Mouse (Mus musculus) kidney, adult 8-10 months (tissue): ENCODE results near the gene Ptma.
"Not testable (repeated sequence)": the region's sequence is repeated elsewhere in the genome, so short reads cannot be mapped to it uniquely, and the experiment has no call there.

Experiments used
- DNase-seq, 2 experiments: peaks; one replicate each; pipeline ENCODE4 v3.0.0; 2022

The Ptma gene

DNA sequence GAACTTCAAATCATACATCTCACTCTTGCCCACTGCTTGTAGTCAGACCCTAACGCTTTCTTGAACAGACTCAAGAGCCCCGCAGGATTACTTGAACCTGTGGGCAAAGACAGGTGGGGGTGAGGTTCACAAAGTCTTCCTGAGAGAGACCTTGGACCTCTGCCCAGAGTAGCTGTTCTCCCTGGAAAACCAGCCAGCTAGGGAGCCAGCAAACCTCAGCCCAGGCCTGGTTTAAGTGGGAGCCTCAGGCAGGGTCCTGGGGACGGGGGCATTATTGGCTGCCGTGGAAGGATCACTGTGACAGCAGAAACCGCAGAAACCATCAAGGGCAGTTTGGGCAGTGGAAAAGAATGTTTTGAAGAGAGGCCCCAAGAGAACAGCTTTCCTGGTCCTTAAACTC is 29.2 kb upstream of the Ptma start:
- peak; percentile 81 to 84 for DNase-seq

DNA sequence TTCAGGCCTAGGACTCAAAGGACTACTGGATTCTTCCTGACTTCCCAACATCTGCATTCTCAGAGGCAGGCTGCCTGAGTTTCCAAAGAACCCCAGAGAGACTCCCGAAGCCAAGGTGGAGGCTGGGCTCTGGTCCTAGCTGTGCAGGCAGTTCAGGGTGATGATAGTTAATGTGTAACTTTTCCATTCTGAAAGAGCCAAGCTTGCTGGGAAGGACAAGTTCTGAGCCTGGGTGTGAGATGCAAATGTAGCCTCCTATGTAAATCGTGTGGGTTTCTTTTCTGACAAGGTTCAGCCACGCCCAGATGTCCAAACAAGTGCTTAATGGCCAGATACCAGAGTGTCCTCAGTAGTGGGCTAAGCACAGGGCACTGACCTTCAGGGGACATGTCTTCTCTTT is 28.5 kb upstream of the Ptma start:
- peak; percentile 84 to 91 for DNase-seq

DNA sequence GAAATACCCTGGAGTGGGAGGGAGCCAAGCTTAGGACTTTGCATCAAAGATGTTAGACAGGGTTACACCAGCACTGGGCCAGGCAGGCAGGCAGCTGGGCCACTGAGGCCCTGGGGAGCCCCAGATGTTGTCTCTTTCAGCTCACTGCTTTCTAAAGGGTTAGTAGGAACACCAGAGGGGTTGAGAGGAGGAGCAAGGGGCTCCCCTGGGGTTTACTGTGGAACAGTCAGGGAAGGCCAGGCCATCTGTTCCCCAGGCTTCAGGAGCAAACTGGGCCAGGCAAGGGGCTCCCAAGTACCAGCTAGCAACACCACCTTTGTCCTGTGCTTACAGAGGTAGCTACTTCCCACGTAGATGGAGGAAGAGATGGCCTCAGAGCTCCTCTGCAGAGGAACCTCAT is 27.9 kb upstream of the Ptma start:
- no peak for DNase-seq

DNA sequence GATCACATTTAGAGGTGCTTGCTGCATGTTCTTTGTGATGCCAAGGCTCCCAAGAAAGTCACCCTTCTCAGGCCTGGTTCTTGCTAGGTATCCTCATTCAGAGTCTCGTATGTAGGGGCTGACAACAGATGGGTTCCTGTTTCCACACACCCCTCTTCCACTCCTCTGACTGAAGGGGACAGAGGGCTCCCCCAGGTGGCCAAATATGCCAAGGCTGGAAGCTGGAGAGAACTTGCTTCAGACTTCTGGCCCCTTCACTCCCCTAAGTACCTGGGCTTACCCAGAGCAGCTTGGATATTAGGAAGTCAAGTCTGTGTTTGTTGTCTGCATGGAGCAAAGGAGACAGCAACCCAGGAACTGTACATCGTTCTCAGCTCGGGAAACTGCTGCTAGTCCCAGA is 26.6 kb upstream of the Ptma start:
- peak in 1 of 2 experiments; percentile 83 for DNase-seq

DNA sequence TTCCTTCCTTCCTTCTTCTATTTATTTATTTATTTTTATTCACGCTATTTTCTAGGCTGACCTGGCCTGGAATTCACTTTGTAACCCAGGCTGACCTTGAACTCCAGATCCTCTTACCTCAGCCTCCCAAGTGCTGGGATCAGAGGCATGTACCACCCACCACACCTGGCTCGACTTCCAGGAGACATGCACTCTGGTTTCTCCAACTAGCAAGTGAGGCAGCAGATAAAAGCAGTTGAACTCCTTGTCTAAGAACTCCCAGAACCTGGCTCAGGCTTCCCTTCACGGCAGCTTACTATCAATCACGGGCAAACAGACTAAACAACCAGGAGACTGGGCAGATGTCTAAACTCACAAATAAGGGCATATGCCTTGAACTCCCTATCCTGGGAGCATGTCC is 25.8 kb upstream of the Ptma start:
- no peak for DNase-seq

DNA sequence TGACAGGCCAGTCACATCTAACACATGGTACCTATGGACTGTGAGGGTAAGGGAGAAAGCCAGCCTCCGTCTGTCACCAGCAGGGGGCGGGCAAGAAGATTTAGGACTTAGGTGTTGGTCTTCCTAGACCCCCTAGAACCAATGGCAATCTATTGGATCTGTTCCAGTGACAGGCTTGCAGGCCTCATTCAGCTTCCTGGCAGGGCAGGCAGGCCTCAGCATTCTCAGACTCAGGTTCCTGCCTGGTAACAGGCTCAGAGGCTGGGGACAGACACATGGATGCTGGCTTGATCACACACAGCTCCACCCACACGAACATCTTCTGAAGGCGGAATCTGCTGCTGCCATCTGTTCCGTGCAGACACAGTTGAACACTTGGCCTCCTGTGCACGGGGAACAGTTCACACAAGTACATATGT is 25.4 kb upstream of the Ptma start:
- peak in 1 of 2 experiments; percentile 70 for DNase-seq

DNA sequence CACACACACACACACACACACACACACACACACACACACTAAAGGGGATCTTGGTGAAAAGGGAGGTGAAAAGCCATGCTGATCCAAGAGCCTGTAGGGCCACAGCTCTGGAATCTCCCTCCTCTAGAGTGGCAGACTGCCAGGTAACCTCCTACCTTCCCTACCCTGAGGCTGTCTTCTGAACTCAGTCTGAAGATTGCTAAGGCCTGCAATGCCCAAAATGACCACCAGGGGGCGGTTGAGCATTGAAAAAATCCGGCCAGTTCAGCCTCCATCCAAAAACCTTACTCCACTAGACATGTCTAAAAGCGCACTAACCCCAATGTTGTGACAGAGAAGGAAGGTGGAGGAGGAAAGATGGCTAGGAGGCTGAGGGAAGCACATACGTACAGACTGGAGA is 25.0 kb upstream of the Ptma start:
- DNase-seq, result peak; percentile 95 to 99

DNA sequence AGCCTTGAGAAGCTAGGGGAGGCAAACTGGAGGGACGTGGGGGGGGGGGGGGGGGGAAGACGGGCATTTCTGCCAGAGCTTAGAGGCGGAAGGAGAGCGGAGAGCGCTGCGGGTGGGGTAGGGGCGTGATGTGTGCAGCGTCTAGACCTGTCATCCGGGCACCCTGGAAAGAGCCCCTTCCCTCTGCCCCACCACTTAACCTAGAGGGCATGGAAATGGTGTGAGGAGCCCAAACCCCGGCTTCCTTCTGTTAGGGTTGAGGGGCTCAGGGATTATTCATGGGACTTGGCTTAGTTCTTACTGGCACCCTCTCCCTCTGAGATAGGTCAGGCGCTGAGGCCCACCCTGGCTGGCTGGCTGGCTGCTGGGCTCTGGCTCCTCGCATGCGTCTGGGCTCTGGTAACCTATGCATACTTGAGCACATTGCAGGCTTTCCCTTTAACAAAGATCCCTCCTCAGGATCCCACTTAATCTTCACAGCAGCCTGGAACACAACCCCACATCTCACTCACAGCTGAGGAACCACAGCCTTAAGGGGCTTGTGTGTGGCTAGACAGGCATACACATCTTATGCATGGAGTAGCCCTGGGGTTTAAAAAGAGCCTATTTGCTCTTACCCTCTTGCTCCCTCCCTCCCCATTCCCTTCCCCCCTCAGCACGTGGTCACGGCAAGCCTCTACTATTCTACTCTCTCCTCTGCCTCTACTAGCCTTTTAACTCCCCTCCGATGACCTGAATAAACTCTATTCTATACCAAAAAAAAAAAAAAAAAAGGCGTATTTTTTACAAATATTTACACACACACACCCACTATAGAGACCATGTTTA is 24.1 kb upstream of the Ptma start:
- no peak for DNase-seq

DNA sequence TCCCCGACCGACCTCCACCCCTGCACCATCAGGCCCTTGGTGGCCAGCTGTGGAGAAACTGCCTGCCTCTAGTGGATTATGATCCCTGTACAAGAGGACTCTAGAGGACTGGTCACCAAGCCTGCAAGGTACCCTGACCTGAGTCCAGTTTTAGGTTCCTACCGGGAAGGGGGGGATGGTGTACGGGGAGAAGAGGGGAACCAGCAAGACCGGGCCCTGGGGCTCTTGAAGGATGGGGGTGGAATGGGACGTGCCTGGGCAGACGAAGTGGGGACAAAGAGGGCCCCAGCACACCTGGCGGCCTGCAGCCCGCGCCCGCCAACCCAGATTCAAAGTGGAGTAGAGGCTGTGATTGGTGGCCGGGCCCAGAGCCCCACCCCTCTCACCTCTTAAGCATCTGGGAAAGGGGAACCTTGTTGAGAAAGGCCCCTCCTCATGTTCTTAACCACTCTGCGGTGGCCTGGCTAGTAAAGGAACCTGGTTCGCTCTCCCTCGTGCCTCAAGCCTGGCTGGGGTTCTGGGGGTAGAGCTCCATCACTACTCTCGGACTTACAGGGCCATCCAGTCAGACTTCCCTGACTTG is 23.3 kb upstream of the Ptma start:
- DNase-seq, result peak in 1 of 2 experiments; percentile 39

DNA sequence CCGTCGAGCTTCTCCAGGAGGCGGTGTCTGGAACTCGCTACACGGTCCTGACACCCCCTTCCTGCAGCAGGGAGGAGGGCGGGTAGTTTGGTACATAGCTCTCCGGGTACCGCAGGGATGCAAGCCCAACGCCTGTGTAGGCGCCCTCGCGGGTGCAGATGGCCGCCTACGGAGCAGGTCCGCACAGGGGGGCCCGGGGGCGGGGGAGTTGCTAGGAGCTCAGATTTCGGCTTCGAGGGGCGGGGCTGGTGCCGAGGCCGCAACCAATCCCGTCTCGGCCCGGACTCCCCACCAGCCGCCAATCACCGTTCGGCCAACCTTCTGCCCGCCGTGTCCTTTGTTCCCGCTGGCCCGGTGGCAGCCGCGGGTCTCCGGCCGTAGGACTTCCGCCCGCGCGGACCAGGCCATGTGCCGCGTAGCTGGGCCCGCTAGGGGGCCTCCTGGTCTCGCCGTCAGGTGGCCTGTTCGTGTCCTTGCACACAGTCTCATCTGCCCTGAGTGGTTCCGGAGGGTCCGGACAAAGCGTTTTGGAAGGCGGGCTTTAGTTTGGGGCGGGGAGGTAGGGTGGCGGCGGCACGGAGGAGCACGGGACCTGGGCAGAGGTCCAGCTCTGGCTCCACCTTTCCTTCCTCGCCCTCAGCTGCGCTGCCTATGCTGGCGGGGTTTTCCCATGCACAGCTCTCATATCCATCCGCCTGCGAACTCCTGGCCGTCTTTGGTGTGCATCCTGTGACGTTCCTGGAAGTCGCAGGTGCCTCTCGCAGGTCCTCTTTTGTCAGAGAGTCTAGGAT is 22.4 kb upstream of the Ptma start:
- DNase-seq, result peak; percentile 96 to 97

DNA sequence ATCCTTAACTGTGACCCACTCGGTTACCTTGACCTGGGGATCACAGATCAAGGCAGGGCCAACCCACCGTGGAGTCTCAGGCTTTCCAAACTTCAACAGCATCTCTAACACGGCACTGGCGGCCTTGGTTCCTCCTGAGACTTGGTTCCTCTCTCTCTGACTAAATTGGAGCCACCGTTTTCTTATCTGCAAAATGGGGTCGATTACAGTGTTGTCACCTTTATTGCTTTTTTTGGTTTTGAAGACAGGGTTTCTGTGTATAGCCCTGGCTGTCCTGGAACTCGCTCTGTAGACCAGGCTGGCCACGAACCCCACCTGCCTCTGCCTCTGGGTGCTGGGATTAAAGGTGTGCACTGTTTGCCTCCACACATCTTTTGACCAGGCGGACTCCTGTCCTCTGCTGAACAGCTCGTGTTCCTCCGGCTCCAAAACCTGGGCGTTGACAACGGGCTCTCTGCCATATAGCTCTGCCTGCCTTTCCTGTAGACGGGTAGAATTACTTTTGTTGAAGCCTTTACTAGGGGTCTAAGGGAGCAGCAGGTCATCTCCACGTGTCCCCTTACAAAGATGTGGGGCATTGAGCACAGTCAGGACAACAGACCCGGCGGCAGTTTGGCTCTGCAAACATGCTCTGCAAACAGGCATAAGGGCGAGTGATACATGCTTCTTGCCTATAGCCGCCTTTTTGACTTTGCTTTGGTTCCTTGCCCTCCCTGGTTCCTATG is 21.7 kb upstream of the Ptma start:
- no peak for DNase-seq

DNA sequence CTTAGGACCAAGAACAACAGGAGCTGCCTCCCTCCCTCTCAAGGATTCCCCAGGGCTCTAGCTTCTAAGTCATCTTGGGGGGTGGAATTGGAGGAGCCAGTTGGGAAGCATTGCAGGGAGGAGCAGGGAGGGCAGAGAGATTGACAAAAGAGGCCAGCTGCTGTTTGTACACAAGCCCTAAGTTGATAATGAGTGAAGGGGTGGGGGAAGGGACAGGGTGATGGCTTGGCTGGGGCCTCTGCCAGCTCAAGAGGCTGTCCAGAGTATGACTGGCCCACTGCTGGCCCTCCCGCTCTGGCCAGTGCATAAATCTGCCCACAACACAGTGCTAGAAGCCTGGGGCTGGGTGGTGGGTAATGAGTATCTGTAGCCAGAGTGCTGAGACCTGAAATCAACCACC is 21.1 kb upstream of the Ptma start:
- peak in 1 of 2 experiments; percentile 9 for DNase-seq

DNA sequence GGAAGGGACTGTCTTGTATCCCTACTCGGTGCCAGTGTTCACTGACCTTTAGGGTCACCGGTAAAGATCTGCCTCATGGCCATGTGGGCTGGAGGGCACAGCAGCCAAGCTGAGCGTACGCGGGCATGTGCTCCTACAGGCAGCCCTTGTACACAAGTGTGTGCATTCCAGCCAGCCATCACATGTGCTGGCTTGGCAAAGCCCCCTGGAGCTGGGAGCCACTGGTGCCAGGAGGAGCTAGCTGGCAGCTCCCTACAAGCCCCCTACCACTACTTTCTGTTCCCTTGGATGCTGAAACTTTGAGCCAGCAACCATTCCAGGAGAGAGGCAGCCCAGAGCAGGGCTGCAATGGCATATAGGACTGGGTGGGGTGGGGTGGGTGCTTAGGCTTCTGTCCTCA is 20.1 kb upstream of the Ptma start:
- no peak for DNase-seq

DNA sequence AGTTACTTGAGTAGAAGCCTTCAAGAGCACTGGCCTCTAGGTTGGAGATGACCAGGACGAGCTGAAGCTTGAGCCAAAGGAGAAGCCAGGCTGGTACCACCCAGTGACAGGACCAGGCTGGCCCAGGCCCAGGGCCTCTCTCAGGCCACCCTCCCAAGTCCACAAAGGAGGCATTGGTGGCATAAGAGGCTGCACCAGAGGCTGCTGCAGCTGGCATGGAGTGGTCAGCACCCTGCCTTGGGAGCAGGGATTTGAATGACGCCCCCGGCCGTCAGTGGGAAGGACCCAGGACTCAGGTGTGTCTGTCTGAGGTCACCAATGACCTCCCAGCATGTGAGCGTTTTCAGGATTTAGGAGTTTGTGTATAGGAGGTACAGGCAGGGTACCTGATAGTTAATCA is 18.7 kb upstream of the Ptma start:
- no peak for DNase-seq

DNA sequence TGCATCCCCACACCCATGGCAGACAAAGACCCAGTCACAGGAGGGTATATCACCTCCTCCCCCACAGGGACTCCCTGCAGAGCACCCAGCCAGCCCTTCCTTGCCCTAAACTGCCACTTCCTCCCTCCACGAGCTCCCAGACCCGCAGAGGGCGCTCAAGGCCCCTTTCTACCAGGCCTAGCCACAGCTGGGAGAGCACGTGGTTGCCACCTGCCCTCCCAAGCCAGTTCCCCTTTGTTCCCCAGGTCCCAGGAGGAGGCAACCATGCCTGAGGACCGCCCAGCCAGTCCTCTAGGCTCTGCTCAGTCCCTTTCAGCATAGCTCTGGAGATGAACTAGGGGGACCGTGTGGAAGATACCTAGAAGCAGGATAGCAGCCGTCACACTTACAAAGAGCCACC is 17.1 kb upstream of the Ptma start:
- peak; percentile 87 to 91 for DNase-seq

DNA sequence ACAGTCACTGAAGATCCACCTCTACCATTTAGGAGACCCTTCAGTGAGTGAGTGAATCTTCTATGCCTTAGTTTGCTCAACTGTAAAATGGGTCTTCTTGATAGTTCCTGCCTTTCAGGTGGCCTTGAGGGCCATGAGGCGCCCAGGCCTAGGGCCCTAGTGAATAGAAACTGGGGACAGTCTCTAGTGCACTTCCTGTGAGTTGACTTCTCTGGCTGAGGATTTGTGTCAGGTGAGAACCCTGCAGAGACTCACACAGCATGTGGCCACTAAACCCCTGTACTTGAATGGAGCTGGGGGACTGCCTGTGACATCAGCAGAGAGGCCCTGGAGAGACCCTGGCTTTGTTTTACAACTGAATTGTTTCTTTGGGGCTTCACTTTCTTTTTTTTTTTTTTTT is 16.3 kb upstream of the Ptma start:
- no peak for DNase-seq

DNA sequence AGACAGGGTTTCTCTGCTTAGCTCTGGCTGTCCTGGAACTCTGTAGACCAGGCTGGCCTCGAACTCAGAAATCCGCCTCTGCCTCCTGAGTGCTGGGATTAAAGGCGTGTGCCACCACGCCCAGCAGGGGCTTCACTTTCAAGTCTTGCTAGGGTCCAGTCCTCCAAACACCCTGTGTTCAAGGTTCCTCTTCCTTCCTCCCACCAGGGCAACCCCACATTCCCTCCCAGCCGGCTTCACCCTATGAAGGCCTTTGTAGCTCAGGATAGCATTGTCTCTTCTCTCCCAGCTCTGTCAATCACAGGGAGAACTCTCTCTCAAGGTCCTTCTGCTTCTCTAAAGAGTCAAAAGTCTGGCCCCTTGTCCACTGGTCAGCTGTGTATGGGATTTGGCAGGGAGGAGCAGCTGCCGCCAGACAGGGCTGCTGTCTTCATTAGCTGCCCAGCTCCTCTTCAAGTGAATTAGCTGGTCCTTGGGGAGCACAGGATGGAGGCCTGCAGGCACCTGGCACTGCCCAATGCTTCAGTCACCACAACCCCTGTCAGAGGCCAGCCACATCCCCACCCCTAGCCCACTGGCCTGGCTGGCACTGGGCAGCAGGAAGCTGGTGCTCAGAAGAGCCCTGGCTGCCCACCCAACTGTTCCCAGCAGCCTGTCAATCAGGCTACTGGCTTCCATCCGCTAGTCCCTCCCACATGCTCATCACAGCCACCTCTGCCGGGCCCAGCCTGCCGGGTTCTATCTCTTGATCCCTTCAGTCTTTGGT is 15.7 kb upstream of the Ptma start:
- DNase-seq, result no peak

DNA sequence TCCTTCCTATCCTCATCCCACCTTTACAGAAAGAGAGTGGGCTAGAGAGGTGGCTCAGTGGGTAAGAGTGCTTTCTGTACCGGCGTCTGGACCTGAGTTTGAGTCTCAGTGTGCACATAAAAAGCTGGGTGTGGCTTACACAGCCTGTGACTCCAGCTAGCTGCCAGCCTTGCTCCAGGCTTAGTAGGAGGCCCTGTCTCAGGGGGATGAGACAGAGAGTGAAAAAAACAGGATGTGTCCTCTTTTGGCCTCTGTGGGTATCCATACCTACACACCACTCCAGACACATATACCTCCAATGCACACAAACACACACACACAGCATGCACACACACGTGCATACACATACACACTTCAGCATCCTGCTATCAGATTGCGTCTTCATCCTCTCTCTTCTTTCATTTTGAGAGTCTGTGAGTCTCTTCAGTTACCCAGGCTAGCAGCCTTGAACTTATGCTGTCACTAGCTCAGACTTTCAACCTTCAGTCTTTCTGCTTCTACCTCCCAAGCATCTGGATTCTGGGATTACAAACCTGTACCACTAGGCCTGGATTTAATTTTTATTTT is 14.3 kb upstream of the Ptma start:
- no peak for DNase-seq

DNA sequence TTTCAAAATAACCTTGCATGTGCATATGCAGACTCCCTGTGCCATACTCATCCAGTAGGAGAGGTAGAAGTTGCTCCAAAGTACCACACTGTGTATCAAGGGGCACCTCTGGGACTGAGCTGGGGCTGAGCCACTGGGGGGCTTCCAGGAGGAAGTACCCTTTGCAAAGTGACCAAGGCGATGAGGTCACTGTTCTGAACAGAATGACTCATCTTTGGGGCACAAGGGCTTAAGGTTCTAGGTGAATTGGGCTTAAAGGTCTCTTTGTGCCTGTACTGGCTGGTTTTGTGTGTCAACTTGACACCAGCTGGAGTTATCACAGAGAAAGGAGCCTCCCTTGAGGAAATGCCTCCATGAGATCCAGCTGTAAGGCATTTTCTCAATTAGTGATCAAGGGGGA is 13.5 kb upstream of the Ptma start:
- DNase-seq, result not testable (repeated sequence)

DNA sequence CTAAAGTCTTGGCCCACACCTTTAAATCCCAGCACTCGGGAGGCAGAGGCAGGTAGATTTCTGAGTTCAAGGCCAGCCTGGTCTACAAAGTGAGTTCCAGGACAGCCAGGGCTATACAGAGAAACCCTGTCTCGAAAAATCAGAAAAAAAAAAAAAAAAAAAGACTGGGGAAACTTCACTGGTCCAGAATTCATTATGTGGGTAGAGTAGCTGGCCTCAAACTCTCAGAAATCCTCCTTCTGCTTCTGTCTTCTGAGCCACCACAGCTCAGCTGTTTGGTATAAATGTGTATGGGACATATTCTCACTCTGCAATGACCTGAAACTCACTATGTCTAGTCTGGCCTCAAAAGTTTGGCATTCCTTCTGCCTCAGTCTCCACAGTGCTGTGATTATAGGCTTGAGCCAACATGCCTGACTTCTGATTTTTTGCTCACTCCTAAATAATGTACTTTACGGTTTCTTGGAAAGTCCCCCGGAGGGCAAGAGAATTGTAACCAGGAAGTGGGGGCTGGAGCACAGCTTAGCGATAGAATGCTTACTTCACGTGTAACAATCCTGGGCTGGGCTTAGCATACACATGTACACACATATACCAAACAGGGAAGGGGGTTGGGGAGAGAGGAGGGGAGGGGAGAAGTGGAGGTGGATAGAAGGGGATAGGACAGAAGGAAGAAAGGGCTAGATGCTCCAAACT is 10.7 kb upstream of the Ptma start:
- no peak for DNase-seq

DNA sequence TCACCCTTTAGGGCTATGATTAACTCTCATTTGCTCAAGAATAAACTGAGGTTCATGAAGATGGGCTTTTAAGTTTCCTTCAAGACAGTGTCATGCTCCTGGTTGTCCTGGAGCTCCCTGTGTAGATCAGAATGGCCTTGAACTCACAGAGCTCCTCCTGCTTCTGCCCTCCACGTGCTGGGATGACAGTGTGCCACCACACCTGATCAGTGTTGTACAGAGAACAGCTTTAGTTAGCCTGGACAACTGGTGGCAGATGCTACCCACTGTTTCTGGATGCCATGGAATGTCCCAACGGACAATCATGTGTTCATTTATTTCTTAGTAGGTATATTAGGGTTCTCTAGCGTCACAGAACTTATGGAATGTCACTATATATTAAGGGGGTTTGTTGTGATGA is 9.4 kb upstream of the Ptma start:
- no peak for DNase-seq
